Mouse (Mus musculus) thymus, adult 18-20 months (tissue): ENCODE measurements around the gene Gm5129.
"Not testable (repeated sequence)": the region's sequence is repeated elsewhere in the genome, so short reads cannot be mapped to it uniquely, and the experiment has no call there.

Experiments
- DNase-seq, 2 experiments: peaks; one replicate each; pipeline ENCODE4 v3.0.0; 2022; ENCODE audit warnings: mixed read lengths in 2 of 2

Gene Gm5129

DNA sequence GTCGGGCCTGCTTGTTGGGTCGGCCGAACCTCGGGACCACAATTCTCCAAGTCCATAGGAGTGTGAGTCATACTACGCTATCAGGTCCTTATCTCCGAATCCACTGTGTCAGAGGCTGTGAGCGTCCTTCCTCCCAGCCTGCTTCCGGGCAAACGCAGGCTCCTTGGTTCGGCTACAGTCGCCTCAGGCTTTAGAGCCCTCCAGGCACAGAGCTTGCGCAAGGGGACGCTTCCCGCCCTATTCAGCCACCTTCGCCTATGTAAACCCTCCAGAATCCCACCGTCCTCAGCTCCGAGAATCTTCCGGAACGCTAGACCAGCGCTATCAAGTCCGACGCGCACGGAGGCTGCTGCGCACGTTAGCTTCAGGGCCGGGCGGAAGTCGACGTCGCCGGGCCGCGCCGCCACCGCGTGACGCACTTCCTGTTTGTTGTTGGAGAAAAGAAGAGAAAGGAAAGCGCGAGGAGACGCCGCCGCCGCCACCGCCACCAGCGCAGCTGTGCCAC, at the start of gene Gm5129, which contains the start of gene Dnajb6:
Gene Gm5129 (minus strand): TSS at position 380 of the 505 bp plus-strand sequence.
Gene Dnajb6 (plus strand): TSS at position 132 of the 505 bp plus-strand sequence.
- DNase-seq: peak; percentile 94

DNA sequence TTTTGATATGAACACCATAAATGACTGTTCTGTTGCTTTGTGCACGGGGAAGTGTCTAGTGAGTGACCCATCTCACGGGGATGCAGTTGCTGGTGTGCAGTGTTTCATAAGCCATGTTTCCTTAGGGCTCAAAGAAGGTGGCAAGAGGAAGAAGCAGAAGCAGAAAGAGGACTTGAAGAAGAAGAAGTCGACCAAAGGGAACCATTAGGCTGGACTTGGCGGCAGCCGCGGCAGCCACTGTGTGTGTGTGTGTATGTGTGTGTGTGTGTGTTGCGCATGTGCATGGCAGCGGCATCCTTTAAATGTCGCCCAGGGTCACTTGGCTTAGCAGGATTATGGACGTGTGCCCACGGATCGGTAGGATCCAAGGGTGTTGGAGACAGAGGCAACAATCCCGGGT, 49.2 kb upstream of the Gm5129 start:
- DNase-seq: not testable (repeated sequence)

DNA sequence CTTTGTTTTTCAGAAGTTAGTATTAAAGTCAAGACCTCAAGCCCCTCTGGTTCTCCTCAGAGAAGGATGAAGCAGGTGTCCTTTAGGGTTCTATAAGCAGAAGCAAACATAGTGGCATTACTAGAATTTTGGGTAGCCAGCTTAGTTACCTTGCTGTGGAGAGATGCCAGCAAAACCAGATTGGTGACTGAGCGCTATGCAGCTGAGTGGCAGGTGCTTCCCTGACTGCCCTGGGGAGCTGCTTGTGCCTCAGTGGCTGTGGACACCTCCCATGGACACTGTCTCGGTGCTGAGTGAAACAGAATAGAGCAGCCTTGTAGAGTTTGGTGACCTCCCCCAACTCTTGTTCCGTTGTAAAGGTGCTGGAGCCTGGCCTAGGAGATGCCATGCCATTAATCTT, 46.5 kb upstream of the Gm5129 start:
- no peak for DNase-seq

DNA sequence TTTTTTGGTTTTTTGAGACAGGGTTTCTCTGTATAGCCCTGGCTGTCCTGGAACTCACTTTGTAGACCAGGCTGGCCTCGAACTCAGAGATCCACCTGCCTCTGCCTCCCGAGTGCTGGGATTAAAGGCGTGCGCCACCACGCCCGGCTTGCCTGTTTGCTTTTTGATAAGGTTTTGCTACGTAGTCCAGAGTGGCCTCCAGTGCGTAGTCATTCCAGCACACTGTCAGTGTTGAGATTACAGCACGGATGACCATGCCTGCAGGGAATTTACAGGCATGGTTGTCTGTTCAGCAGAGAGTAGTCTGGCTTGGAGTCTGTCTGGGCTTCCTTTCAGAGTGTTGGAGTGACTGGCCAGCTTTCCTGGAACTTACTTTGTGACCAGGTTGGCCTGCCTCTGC, 44.0 kb upstream of the Gm5129 start:
- not testable (repeated sequence) for DNase-seq

DNA sequence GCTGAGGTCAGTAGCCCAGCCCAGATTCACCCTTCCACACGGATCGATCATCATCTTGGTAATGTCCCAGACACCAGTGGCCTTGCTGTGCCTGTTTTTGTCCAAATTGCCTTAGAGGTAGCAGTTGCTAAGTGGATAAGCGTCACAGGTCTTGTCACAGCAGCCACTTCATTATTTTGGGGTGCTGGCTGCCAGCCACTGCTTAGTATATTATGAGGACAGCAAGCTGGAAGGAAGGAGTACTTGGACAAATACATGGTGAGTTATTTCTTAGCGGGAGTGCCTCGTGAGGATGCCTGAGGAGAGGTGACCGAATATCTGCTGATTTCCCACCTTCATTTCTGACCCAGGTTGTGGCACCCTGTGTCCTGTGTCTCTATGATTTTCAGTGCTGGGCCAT, 42.3 kb upstream of the Gm5129 start:
- no peak for DNase-seq

DNA sequence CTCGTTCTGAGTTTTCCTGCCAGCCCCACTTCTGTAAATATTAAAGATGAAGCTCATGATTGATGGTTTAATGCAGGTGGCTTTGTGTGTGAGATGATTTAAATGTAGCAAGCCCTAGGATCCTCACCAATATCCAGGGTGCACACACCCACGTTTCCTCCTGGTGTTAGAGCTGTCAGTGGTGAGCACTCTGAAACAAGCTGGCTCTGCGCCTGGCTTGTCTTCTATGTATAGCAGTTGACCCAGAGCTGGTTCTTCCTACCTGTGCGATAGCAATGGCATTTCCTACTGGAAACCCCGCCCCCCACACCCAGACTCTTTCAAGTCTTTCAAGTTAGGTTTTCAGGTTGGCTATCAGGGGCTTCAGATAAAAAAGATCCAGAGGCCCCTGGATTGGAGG, 39.7 kb upstream of the Gm5129 start:
- DNase-seq: no peak

DNA sequence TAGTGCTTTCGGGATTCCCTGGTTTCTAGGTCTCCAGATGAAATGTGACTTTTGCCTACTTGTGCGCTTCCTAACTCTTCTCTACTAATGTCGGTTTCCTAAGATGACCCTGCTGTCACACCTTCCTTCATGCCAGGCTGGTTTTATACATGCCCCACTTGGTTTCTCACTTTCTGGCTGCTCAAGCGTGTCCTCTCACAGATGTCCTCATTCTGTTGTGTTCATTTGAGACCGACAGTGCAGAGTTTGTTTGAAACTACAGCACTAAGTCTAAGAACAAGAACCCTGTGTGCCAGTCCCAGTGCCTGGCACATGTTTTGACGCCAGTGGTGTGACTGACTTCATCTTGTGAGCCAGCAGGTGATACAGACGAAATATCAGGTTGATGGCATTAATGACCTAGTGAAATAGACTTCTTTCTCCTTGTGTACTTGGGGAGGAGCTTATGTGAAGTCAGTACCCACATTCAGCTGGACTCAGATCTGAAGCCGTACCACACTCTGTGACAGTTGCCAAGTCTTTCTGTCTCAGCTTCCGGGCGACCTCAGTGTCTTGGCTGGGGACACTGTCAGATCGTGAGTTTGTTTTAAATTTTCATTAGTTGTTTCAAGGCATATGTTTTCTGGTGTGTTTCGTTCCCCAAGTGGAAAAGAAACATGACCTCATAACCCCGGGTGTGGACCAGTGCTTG, 37.9 kb upstream of the Gm5129 start:
- no peak for DNase-seq

DNA sequence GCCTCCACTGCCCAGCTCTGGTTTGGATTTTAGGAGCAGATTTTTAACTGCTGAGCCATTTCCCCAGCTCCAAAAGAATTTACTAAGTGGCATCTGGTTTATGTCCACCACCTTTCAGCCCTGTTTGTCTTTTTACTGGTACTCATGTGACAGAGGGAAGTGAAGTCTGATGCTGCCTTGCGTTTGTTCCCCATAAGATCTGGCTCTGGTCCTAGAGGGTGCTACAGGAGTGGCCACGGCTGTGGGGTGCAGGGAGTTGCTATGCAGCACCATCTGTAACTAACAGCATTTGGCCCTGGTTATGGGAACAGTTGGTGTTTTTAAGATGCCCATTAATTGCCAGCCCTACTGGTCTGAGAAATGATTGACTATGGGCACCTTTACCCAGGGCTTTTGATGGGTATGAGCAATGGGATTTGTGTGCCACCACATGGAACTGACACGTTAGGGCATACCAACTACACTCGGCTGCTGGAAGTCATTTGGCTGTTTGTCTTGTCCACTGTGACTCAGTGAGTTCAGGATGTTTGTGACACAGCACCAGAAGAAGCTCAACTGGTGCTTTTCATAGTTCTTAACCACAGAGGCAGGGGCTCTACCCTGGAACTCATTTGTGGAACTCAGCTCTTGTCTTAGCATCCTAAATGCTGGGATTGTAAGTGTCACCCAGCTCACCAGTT, 37.1 kb upstream of the Gm5129 start:
- no peak for DNase-seq

DNA sequence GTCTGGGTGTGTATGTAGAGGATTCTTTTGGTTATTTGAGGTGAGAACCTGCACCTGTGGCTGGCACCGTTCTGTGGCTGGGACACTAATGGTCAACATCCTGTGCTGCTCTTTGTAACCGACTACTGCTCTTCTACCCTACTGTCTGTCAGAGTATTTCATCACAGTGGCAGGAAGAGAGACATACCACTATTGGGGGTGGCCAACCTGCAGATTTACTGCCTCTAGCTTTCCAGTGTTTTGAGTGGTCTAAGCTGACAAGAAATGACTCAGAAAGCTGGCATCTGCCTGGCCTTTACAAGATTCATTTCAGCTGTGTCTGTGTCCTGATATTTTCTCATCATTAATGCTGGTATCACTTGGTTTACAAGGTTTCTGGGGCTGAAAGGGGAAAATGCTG, 36.3 kb upstream of the Gm5129 start:
- no peak for DNase-seq

DNA sequence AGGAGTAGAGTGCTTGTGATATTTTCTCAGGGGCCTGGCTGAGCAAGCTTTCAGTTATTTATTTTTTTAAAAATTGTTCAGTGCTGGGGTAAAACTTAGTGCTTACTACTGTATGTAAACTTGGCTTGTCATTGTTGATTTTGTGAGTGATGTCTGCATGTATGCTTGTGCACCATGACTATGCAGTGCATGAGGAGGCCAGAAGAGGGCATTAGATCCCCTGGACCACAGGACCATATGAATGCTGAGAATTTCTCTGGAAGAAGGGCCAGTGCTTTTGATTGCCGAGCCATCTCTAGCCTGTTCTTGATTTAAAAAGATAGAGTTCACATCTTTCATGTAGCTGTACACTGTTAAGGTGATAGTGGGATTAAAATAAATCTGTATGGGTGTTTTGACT, 35.2 kb upstream of the Gm5129 start:
- DNase-seq: no peak

DNA sequence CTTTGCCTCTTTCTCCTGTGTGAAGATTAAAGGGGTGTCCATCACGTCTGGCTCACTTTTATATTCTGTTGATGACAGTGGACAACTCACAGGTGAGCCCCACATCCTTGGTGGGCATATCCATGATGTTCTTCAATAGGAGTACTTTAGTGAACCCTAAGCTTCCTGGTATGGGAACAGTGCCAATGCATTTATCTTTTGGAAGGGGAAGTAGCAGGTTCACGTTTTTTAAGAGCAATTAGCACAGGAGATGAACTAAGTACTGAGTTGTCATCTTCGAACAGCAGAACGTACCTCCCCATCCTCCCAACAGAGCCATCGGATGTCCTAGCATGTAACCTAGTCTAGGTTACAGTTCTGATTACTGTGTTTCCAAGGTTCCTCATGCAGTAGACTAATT, 23.6 kb upstream of the Gm5129 start:
- DNase-seq: no peak

DNA sequence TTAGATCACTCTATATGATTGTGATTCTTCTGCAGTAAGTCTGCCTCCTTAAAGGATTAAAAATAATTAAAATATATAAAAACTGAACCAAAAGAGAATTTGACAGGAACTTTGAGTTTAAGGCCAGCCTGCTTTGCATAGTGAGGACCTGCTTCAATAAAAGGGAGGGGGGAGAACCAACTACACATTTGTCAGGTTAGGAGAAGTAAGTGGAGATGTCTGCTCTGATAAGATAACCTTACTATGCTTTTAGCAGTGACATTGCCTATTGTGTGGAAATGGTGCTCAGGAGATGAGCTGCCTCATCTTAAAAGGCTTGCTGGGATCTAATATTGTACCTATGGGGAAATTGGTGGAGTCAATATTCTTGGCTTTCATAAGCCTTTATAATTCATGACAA, 17.2 kb upstream of the Gm5129 start:
- DNase-seq: no peak

DNA sequence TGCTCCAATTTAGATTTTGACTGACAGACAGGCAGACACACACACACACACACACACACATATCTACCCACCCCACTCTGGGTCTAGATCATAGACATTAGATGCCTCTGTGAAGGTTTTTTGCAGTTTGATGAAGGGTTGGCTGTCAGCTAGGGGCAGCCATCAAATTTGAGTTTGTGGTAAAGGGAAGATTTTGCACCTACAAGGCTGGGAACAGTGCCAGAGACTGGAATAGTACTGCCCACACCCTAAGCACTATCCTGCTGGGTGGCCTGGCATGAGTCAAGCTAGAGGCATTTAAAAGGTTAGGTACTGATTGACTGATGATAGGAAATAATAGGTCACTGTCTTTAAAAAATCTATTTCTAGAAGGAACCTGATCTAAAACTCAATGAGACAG, 15.6 kb upstream of the Gm5129 start:
- DNase-seq: no peak

DNA sequence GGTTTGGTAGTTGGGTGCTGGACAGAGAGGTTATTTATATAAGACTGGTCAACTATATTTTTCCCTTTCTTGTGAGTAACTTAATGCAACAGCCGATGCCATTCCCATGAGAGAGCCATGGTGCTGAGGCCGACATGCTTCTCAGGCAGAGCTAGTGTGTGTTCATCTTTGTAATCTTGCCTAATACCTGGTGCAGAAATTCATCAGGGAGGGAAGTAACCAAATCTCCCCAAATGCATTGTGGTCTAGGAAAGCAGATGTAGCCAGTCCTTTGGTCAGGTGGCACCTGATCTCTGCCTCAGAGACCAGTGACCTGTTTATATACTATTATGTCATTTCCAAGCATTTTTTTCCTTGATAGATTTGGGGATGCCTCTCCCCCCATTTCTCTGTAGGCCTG, 11.9 kb upstream of the Gm5129 start:
- no peak for DNase-seq

DNA sequence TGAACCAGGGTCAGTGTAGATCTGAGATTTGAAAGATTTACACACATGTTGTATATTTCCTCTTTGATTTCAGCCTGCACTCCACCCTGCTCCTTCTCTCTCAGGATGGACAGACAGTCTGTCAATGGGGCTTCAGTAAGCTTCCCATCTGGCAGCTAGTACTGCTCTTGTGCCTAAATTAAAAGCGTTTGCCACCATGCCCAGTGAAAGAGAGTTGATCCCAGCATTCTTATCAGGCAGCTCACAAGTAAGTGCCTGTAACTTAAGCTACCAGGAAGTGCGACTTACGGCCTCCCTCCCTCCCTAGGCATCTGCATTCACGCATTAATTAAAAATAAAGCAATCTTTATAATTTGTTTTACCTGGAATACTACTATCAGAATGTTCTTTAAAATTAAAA, 5.4 kb upstream of the Gm5129 start:
- DNase-seq: no peak

DNA sequence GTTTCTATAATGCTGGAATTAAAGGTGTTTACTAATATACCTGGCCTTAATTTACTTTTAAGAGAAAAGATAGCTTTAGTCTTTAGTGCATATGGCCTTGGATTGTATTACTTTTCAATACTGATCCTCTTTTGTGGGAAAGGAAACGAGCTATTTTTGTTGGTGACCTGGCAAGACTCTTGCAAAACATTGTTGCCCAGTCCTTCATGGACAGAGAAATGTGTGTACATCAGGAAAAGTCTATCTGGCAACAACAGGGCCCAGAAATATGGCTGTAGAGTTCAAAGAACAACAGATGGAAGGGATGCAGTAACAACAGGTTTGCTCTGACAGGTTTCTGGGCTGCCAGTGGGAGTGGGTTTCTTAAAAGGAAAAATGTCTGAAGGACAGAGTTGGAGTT, 4.9 kb upstream of the Gm5129 start:
- no peak for DNase-seq

DNA sequence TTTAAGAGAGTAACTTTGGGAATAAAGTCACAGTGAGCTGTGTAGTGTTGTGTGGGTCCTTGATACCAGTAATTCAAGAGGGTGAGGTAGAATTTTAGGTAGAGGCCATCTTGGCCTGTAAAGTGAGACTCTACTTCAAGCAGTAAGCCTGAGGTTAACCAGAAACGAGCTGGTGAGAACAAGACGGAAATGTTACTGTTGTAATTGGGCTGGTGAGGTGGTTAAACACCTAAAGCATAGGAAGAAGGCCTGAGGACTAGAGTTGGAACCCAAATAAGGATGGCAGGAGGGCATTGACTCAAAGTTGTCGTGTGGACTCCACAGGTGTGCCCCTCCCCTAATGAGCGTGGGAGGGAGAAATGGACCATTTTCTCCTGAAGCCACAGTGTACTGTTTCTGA, 2.3 kb upstream of the Gm5129 start:
- DNase-seq: no peak

DNA sequence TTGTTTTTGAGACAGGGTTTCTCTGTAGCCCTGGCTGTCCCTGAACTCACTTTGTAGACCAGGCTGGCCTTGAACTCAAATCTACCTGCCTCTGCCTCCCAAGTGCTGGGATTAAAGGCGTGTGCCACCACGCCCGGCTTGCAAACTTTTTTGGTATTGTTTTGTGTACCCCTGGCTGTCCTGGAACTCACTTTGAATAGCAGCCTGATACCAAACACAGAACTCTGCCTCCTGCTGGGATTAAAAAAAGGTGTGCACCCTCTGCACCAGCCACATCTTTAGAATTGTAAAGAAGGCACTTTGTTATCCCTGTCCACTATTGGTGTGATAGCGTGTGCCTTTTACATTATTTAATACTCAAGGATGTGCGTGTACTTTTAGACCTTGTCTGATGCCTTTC, 1.7 kb upstream of the Gm5129 start:
- DNase-seq: no peak

DNA sequence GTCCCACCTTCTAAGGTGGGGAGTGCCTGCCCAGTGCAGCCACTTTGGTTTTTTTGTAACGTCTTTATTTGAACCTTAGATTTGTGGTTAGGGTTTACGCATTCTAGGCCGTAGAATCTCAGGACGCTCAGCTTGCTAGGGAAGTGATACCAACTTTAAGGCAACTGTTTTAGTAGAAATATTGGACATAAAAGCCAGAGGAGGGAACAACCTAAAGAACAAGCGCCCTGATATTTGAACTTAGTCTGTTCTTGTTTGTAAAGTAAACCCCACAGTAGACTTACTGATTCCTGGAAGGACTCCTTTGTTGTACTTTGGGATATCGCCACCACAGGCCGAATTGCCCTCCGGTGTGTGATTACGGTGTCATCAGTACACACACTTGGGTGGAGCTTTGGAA, 1.2 kb upstream of the Gm5129 start:
- DNase-seq: no peak

DNA sequence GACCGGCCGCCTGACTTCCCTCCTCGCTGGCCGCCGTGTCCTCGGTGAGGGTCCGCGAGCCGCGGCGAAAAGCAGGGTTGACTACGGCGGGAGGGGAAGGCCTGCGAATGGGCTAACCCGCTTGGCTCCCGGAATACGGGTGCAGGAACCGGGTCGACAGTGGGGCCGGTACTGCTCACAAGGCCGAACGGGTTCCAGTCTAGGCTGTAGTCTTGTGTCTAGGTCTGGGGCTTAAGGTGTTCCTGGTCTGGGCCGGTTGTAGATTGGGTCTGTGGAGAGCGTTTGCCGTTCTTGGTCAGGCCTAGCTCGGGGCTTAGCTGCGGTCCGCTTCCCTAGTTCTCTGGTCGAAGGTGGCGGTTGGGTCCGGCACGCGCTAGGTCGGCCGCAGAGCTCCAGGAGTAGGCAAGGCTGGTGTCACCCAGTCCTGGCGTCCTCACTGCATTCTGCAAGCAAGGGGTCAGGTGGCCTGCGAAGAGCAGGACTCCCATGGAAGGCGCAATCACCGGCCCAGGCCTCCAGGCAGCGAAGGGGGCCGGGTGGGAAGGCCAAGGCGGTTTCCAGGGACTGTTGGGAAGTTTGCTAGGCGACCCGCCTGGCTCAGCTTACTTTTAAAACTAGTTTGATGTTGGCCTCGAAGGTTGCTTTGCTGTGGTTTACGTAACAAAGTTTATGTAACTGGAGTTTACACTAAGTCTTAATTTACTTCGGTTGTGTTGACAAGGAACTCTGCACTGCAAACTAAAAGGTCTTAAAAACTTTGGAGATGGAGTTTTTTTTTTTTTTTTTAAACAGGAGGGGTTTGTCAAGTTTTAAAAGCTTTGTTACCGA, 551 bp upstream of the Gm5129 start:
- DNase-seq: peak in 1 of 2 experiments; percentile 49

DNA sequence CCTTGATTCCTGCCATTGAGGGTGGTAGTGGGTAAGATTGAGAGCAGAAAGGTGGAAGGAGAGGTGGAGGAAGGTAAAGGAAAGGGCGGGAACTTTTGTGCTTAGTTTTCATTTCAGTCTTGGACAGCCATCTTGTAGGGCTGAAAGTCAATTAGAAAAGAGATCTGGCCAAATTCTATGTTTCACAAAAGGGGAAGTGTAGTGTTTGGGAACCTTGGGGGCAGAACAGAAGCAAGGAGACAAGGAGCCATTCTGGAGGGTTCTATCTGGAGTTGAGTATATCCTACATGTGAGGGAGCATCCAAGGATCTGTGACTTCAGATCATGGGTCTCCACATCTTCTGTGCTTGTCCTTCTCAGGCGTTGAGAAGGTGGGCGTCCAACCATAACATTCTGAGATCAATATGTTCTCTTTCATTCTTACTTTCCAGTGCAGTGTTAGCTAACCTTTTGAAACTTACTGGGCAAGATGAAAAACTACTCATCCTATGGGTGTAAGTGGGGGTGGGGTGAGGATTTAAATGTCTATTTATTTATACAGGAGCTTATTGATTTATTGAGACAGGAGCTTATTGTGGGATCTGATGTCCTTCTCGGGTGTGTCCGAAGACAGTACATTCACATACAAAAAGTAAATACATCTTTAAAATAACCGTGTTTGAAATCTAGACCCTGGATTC, 765 bp downstream of the Gm5129 start:
- no peak for DNase-seq

DNA sequence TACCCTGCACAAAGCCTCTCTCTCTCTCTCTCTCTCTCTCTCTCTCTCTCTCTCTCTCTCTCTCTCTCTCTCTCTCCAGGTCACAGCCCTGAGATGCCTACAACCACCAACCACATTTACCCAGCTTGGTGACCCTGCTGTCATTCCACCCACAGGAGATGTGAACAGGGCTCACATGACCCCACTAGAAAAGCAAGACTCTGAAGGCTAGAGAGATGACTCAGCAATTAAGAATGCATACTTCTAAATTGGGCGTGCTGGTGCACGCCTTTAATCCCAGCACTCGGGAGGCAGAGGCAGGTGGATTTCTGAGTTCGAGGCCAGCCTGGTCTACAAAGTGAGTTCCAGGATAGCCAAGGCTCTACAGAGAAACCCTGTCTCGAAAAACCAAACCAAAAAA, 9.7 kb downstream of the Gm5129 start:
- not testable (repeated sequence) for DNase-seq

DNA sequence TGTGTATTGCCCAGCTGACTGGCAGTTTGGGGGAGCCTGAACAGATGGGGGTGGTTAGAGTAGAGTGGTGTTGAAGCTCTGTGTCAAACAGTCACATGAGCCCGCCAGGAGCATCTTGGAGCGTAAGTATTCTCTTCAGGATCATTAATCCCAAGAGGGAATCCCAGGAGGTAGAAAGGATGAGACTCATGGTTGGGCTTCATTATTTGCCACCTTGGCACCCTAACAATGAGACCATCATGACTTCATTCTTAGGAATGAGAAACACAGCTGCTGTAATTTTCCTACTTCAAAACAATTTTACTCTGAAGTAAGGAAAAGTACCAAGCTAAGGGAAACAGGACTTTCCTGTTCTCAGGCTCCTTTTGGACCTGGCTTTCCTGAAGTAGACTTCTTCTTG, 10.4 kb downstream of the Gm5129 start:
- DNase-seq: no peak
